Mouse (Mus musculus): Measurements from ENCODE around the gene Figla. TPM values are rescaled to one million over a fixed set of nuclear protein-coding genes. Genes with fewer than 3 reads are reported as not detected.

The Figla gene
- polyA plus RNA-seq, 1 experiment, result not detected

GRCm38 (mm10) chr6:86053099-86053498, 37.1 kb downstream of the Figla start:
- no peaks in the 10 kb centered on the region for H3K36me3 ChIP-seq (ENCODE audit: control insufficient read depth, insufficient read depth, low read length)
- H3K4me1 ChIP-seq (replicated peaks; ENCODE audit: control insufficient read depth, insufficient read depth, low read length), result no peaks in the 10 kb centered on the region
- H3K4me3 ChIP-seq (ENCODE audit: control insufficient read depth, insufficient read depth, low read length), result no peak overlapping the region
- 73% methylated on average over 4 of the region's 4 CpGs for whole genome bisulfite sequencing
- H3K27me3 ChIP-seq (ENCODE audit: control insufficient read depth, insufficient read depth, low read length), result no peaks in the 10 kb centered on the region
- TF ChIP-seq POLR2A (IDR thresholded peaks at IDR 0.05; ENCODE audit: control insufficient read depth, extremely low read depth, insufficient read depth, low read length, poor library complexity) (no peak), CTCF (IDR thresholded peaks at IDR 0.05; ENCODE audit: borderline replicate concordance, control insufficient read depth, extremely low read depth, insufficient read depth, low read length, poor library complexity) (no peak)
- H3K27ac ChIP-seq (ENCODE audit: control insufficient read depth, insufficient read depth, low read length), result no peak overlapping the region
- no peak for DNase-seq

- Histone ChIP-seq H3K27me3 (ENCODE audit: control insufficient read depth, insufficient read depth, low read length) (no peaks in the 10 kb centered on the region), H3K27ac (ENCODE audit: control insufficient read depth, insufficient read depth, low read length) (no peak overlapping the region), H3K4me1 (replicated peaks; ENCODE audit: control insufficient read depth, insufficient read depth, low read length) (no peaks in the 10 kb centered on the region), H3K4me3 (ENCODE audit: control insufficient read depth, insufficient read depth, low read length) (no peak overlapping the region), H3K36me3 (ENCODE audit: control insufficient read depth, insufficient read depth, low read length) (no peaks in the 10 kb centered on the region)
- TF ChIP-seq CTCF (IDR thresholded peaks at IDR 0.05; ENCODE audit: borderline replicate concordance, control insufficient read depth, extremely low read depth, insufficient read depth, low read length, poor library complexity) (no peak), POLR2A (IDR thresholded peaks at IDR 0.05; ENCODE audit: control insufficient read depth, extremely low read depth, insufficient read depth, low read length, poor library complexity) (no peak)
- WGBS, result 89% methylated on average over 5 of the region's 5 CpGs
- DNase-seq, result no peak
Observed at GRCm38 (mm10) chr6:86053594-86053993, 37.6 kb downstream of the Figla start.

- WGBS, result 0% methylated on average over 1 of the region's 1 CpGs
- no peak for DNase-seq
- Histone ChIP-seq H3K27me3 (ENCODE audit: control insufficient read depth, insufficient read depth, low read length) (no peaks in the 10 kb centered on the region), H3K4me3 (ENCODE audit: control insufficient read depth, insufficient read depth, low read length) (no peak overlapping the region), H3K36me3 (ENCODE audit: control insufficient read depth, insufficient read depth, low read length) (no peaks in the 10 kb centered on the region), H3K4me1 (replicated peaks; ENCODE audit: control insufficient read depth, insufficient read depth, low read length) (no peaks in the 10 kb centered on the region), H3K27ac (ENCODE audit: control insufficient read depth, insufficient read depth, low read length) (no peak overlapping the region)
- TF ChIP-seq CTCF (IDR thresholded peaks at IDR 0.05; ENCODE audit: borderline replicate concordance, control insufficient read depth, extremely low read depth, insufficient read depth, low read length, poor library complexity) (no peak), POLR2A (IDR thresholded peaks at IDR 0.05; ENCODE audit: control insufficient read depth, extremely low read depth, insufficient read depth, low read length, poor library complexity) (no peak)
Observed at GRCm38 (mm10) chr6:86058475-86058874, 42.5 kb downstream of the Figla start.

GRCm38 (mm10) chr6:86059151-86059853, 43.3 kb downstream of the Figla start:
- H3K4me1 ChIP-seq (replicated peaks; ENCODE audit: control insufficient read depth, insufficient read depth, low read length), result no peaks in the 10 kb centered on the region
- H3K4me3 ChIP-seq (ENCODE audit: control insufficient read depth, insufficient read depth, low read length), result no peak overlapping the region
- no peak for DNase-seq
- H3K27me3 ChIP-seq (ENCODE audit: control insufficient read depth, insufficient read depth, low read length), result no peaks in the 10 kb centered on the region
- H3K27ac ChIP-seq (ENCODE audit: control insufficient read depth, insufficient read depth, low read length), result no peak overlapping the region
- WGBS, result 40% methylated on average over 7 of the region's 7 CpGs
- no peaks in the 10 kb centered on the region for H3K36me3 ChIP-seq (ENCODE audit: control insufficient read depth, insufficient read depth, low read length)
- TF ChIP-seq POLR2A (IDR thresholded peaks at IDR 0.05; ENCODE audit: control insufficient read depth, extremely low read depth, insufficient read depth, low read length, poor library complexity) (no peak), CTCF (IDR thresholded peaks at IDR 0.05; ENCODE audit: borderline replicate concordance, control insufficient read depth, extremely low read depth, insufficient read depth, low read length, poor library complexity) (no peak)

- WGBS, result 97% methylated on average over 3 of the region's 3 CpGs
- DNase-seq, result no peak
- TF ChIP-seq CTCF (IDR thresholded peaks at IDR 0.05; ENCODE audit: borderline replicate concordance, control insufficient read depth, extremely low read depth, insufficient read depth, low read length, poor library complexity), result no peak
- TF ChIP-seq POLR2A (IDR thresholded peaks at IDR 0.05; ENCODE audit: control insufficient read depth, extremely low read depth, insufficient read depth, low read length, poor library complexity), result no peak
- no peaks in the 10 kb centered on the region for H3K4me1 ChIP-seq (replicated peaks; ENCODE audit: control insufficient read depth, insufficient read depth, low read length)
- H3K27ac ChIP-seq (ENCODE audit: control insufficient read depth, insufficient read depth, low read length), result no peak overlapping the region
- no peaks in the 10 kb centered on the region for H3K36me3 ChIP-seq (ENCODE audit: control insufficient read depth, insufficient read depth, low read length)
- H3K27me3 ChIP-seq (ENCODE audit: control insufficient read depth, insufficient read depth, low read length), result no peaks in the 10 kb centered on the region
- no peak overlapping the region for H3K4me3 ChIP-seq (ENCODE audit: control insufficient read depth, insufficient read depth, low read length)
Observed at GRCm38 (mm10) chr6:86060170-86060569, 44.2 kb downstream of the Figla start.

- no peaks in the 10 kb centered on the region for H3K27me3 ChIP-seq (ENCODE audit: control insufficient read depth, insufficient read depth, low read length)
- no peak overlapping the region for H3K4me3 ChIP-seq (ENCODE audit: control insufficient read depth, insufficient read depth, low read length)
Observed at GRCm38 (mm10) chr6:86062226-86062625, 46.3 kb downstream of the Figla start.

More at GRCm38 (mm10) chr6:86062226-86062625, 46.3 kb downstream of the Figla start:
- Histone ChIP-seq H3K36me3 (ENCODE audit: control insufficient read depth, insufficient read depth, low read length) (no peaks in the 10 kb centered on the region), H3K4me1 (replicated peaks; ENCODE audit: control insufficient read depth, insufficient read depth, low read length) (no peaks in the 10 kb centered on the region), H3K27ac (ENCODE audit: control insufficient read depth, insufficient read depth, low read length) (no peak overlapping the region)
- no peak for DNase-seq
- 84% methylated on average over 5 of the region's 5 CpGs for WGBS
- TF ChIP-seq CTCF (IDR thresholded peaks at IDR 0.05; ENCODE audit: borderline replicate concordance, control insufficient read depth, extremely low read depth, insufficient read depth, low read length, poor library complexity) (no peak), POLR2A (IDR thresholded peaks at IDR 0.05; ENCODE audit: control insufficient read depth, extremely low read depth, insufficient read depth, low read length, poor library complexity) (no peak)
